Mouse (Mus musculus): Measurements from ENCODE around the gene Efcab11. TPM values are rescaled to one million over a fixed set of nuclear protein-coding genes. Genes with fewer than 3 reads are reported as not detected.
A peak's percentile ranks its signal among the peaks of the same experiment; 100 is the strongest.

Gene Efcab11
- polyA plus RNA-seq, 1 experiment from 2014 or later: 11.8 TPM

DNA sequence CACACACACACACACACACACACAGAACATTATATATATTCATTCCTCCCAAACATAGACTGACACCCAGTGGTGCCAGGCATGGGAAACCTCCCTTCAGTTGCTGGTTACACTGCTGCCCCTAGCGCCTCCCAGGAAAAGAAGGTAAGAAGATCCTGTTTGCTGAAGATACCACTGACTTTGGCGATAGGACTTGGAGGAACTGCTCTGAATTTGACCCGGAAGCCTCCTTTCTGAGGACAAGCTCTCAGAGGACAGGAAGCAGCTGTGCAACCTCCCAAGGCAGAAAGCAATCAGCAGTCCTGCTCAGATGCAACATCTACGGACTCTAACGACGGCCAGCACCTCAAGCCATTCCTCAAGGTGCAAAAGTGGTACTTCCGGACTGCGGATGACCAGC lies 142.6 kb downstream of the Efcab11 start:
- H3K9me3 ChIP-seq (replicated peaks): no peaks in the 10 kb centered on the region
- H3K27ac ChIP-seq (ENCODE audit: poor library complexity, severe bottlenecking): no peak overlapping the region
- no peaks in the 10 kb centered on the region for H3K36me3 ChIP-seq
- H3K4me2 ChIP-seq: no peak overlapping the region
- WGBS: 57% methylated on average over 8 of the region's 8 CpGs
- H3K4me1 ChIP-seq (replicated peaks): peaks cover 6% of the 10 kb centered on the region
- H3K9ac ChIP-seq: no peak overlapping the region
- no peaks in the 10 kb centered on the region for H3K27me3 ChIP-seq (replicated peaks)
- H3K4me3 ChIP-seq: no peak overlapping the region
- no peak for ATAC-seq (ENCODE audit: insufficient number of reproducible peaks, low FRiP score)

DNA sequence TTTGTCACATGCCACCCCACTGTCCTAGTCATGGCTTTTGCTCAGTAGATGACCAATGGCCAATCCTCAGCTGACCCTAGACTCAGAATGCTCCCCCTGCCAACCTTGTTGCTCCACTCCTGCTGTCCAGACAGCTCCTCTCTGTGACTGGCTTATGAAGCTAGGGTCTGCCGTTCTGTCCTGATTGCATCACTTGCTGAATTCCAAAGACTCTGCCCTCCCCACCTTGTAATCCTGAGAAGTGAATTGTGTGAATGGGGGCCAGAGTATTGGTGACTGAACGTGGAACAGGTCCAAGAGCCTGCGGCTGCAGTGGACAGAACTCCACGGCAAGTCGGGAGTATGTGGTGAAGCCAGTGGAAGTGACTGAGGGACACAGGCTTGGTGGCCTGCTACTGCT lies 145.0 kb downstream of the Efcab11 start:
- no peak for ATAC-seq (ENCODE audit: insufficient number of reproducible peaks, low FRiP score)
- Histone ChIP-seq H3K4me3 (no peak overlapping the region), H3K4me2 (no peak overlapping the region), H3K27ac (ENCODE audit: poor library complexity, severe bottlenecking) (no peak overlapping the region), H3K9ac (no peak overlapping the region), H3K36me3 (no peaks in the 10 kb centered on the region), H3K4me1 (replicated peaks) (peaks cover 6% of the 10 kb centered on the region), H3K9me3 (replicated peaks) (no peaks in the 10 kb centered on the region), H3K27me3 (replicated peaks) (no peaks in the 10 kb centered on the region)
- WGBS: 68% methylated on average over 5 of the region's 5 CpGs

- Histone ChIP-seq H3K36me3 (no peaks in the 10 kb centered on the region), H3K9ac (no peak overlapping the region), H3K27ac (ENCODE audit: poor library complexity, severe bottlenecking) (no peak overlapping the region), H3K4me1 (replicated peaks) (peaks cover 6% of the 10 kb centered on the region), H3K4me2 (no peak overlapping the region), H3K4me3 (no peak overlapping the region), H3K9me3 (replicated peaks) (no peaks in the 10 kb centered on the region), H3K27me3 (replicated peaks) (no peaks in the 10 kb centered on the region)
- WGBS: 69% methylated on average over 6 of the region's 6 CpGs
- ATAC-seq (ENCODE audit: insufficient number of reproducible peaks, low FRiP score): no peak
Observed at GRCm38 (mm10) chr12:99738256-99738655, 146.0 kb downstream of the Efcab11 start.

GRCm38 (mm10) chr12:99736971-99737370 lies 147.3 kb downstream of the Efcab11 start:
- 55% methylated on average over 3 of the region's 3 CpGs for WGBS
- H3K4me2 ChIP-seq: no peak overlapping the region
- no peaks in the 10 kb centered on the region for H3K27me3 ChIP-seq (replicated peaks)
- no peak for ATAC-seq (ENCODE audit: insufficient number of reproducible peaks, low FRiP score)
- no peak overlapping the region for H3K9ac ChIP-seq
- H3K4me3 ChIP-seq: no peak overlapping the region
- H3K36me3 ChIP-seq: no peaks in the 10 kb centered on the region
- H3K9me3 ChIP-seq (replicated peaks): 0 out of 2 replicates have a peak, but pooled peaks cover 4% of the 10 kb centered on the region
- peaks cover 6% of the 10 kb centered on the region for H3K4me1 ChIP-seq (replicated peaks)
- no peak overlapping the region for H3K27ac ChIP-seq (ENCODE audit: poor library complexity, severe bottlenecking)

GRCm38 (mm10) chr12:99735172-99735571 lies 149.1 kb downstream of the Efcab11 start:
- no peak overlapping the region for H3K4me3 ChIP-seq
- no peak overlapping the region for H3K4me2 ChIP-seq
- ATAC-seq (ENCODE audit: insufficient number of reproducible peaks, low FRiP score): no peak
- 0 out of 2 replicates have a peak, but pooled peaks cover 4% of the 10 kb centered on the region for H3K9me3 ChIP-seq (replicated peaks)
- H3K9ac ChIP-seq: no peak overlapping the region
- peaks cover 6% of the 10 kb centered on the region for H3K4me1 ChIP-seq (replicated peaks)
- 73% methylated on average over 10 of the region's 10 CpGs for WGBS
- H3K27me3 ChIP-seq (replicated peaks): no peaks in the 10 kb centered on the region
- no peaks in the 10 kb centered on the region for H3K36me3 ChIP-seq
- no peak overlapping the region for H3K27ac ChIP-seq (ENCODE audit: poor library complexity, severe bottlenecking)

GRCm38 (mm10) chr12:99724206-99724605 lies 160.0 kb downstream of the Efcab11 start:
- no peak overlapping the region for H3K4me2 ChIP-seq
- H3K4me1 ChIP-seq (replicated peaks): peaks cover 13% of the 10 kb centered on the region
- no peaks in the 10 kb centered on the region for H3K36me3 ChIP-seq
- no peaks in the 10 kb centered on the region for H3K27me3 ChIP-seq (replicated peaks)
- H3K9ac ChIP-seq: no peak overlapping the region
- ATAC-seq (ENCODE audit: insufficient number of reproducible peaks, low FRiP score): no peak
- no peak overlapping the region for H3K4me3 ChIP-seq
- H3K27ac ChIP-seq (ENCODE audit: poor library complexity, severe bottlenecking): no peak overlapping the region
- WGBS: 98% methylated on average over 12 of the region's 12 CpGs
- no peaks in the 10 kb centered on the region for H3K9me3 ChIP-seq (replicated peaks)

DNA sequence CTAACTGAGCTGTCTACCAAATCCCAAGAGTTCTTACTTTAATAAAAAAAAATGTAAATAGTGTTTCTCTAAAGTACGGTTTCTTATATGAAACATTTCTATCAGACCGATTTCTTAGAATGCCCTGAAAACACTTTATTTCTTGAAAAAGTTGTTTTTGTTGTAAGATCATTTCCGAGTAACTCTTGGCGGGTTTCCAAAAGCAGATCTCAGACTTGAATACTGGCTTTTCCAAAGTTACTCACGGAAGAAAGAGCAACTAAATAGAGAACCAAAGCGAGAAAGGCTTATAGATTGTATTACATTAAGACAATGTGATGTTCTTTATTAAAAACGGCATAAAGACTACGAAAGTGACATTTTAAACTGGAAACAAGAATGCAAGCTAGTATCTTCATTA lies 160.4 kb downstream of the Efcab11 start:
- Histone ChIP-seq H3K27me3 (replicated peaks) (no peaks in the 10 kb centered on the region), H3K4me1 (replicated peaks) (peaks cover 13% of the 10 kb centered on the region), H3K9me3 (replicated peaks) (no peaks in the 10 kb centered on the region), H3K4me3 (no peak overlapping the region), H3K27ac (ENCODE audit: poor library complexity, severe bottlenecking) (no peak overlapping the region), H3K9ac (no peak overlapping the region), H3K4me2 (no peak overlapping the region), H3K36me3 (no peaks in the 10 kb centered on the region)
- ATAC-seq (ENCODE audit: insufficient number of reproducible peaks, low FRiP score): no peak
- WGBS: 77% methylated on average over 8 of the region's 8 CpGs

GRCm38 (mm10) chr12:99721318-99721717 lies 162.9 kb downstream of the Efcab11 start:
- ATAC-seq (ENCODE audit: insufficient number of reproducible peaks, low FRiP score): no peak
- 75% methylated on average over 10 of the region's 10 CpGs for WGBS
- Histone ChIP-seq H3K4me1 (replicated peaks) (peaks cover 18% of the 10 kb centered on the region), H3K4me2 (no peak overlapping the region; the same call in 1 of the 2 replicates), H3K36me3 (no peaks in the 10 kb centered on the region), H3K9ac (no peak overlapping the region), H3K4me3 (no peak overlapping the region), H3K9me3 (replicated peaks) (no peaks in the 10 kb centered on the region), H3K27ac (ENCODE audit: poor library complexity, severe bottlenecking) (no peak overlapping the region), H3K27me3 (replicated peaks) (no peaks in the 10 kb centered on the region)

DNA sequence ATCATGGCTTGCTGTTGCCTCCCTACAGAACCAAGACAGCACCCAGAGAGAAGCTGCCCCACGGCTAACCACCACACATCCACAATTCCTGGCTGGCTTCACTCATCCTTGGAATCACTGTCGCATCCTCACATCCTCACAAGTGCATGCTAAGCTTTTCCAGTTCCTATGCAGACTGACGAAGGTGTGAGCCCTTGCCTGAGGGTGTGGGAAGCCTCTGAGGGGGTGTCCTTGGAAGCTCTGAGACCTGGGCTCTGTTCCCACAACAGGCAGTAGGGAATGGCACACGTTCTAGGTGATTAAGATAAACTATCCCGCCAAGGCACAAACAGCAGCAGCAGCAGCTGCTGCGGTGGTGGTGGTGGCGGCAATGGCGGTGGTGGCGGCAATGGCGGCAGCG lies 164.5 kb downstream of the Efcab11 start:
- Histone ChIP-seq H3K27ac (ENCODE audit: poor library complexity, severe bottlenecking) (no peak overlapping the region), H3K9me3 (replicated peaks) (no peaks in the 10 kb centered on the region), H3K9ac (no peak overlapping the region), H3K4me1 (replicated peaks) (peaks cover 33% of the 10 kb centered on the region), H3K27me3 (replicated peaks) (no peaks in the 10 kb centered on the region), H3K4me2 (no peak overlapping the region), H3K4me3 (no peak overlapping the region), H3K36me3 (no peaks in the 10 kb centered on the region)
- 83% methylated on average over 11 of the region's 11 CpGs for WGBS
- no peak for ATAC-seq (ENCODE audit: insufficient number of reproducible peaks, low FRiP score)

DNA sequence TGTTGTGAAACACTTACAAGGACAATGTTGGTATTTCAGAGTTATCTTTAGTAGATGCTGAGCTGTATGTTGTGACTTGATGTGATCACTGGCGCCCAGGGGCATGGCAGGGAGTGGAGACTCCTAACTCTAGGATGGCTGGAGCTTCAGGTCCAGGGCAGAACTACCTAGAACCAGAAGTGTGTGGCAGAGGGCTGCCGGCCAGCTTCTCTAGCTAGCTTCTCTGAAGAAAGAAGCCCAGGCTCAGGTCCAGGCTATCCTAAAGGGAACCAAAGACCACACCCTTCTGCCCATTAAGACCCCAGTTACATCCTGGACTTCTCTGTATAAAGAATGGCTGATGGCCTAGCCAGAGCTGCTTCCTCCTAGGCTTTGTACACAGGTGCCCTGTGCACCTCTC lies 166.1 kb downstream of the Efcab11 start:
- Histone ChIP-seq H3K27ac (ENCODE audit: poor library complexity, severe bottlenecking) (no peak overlapping the region), H3K4me3 (no peak overlapping the region), H3K9me3 (replicated peaks) (no peaks in the 10 kb centered on the region), H3K4me1 (replicated peaks) (peaks cover 30% of the 10 kb centered on the region), H3K4me2 (no peak overlapping the region), H3K36me3 (no peaks in the 10 kb centered on the region), H3K27me3 (replicated peaks) (no peaks in the 10 kb centered on the region), H3K9ac (no peak overlapping the region)
- 84% methylated on average over 2 of the region's 2 CpGs for WGBS
- ATAC-seq (ENCODE audit: insufficient number of reproducible peaks, low FRiP score): no peak

GRCm38 (mm10) chr12:99716038-99716610 lies 168.1 kb downstream of the Efcab11 start:
- Histone ChIP-seq H3K36me3 (no peaks in the 10 kb centered on the region), H3K9me3 (replicated peaks) (no peaks in the 10 kb centered on the region), H3K4me2 (no peak overlapping the region), H3K4me1 (replicated peaks) (peaks cover 32% of the 10 kb centered on the region), H3K27ac (ENCODE audit: poor library complexity, severe bottlenecking) (peak overlapping the region; percentile 57; the same call in 1 of the 2 replicates), H3K4me3 (no peak overlapping the region), H3K27me3 (replicated peaks) (no peaks in the 10 kb centered on the region), H3K9ac (no peak overlapping the region)
- ATAC-seq (ENCODE audit: insufficient number of reproducible peaks, low FRiP score): no peak
- 49% methylated on average over 8 of the region's 8 CpGs for WGBS
